Mouse (Mus musculus) heart, postnatal 10 days (tissue): Measurements from ENCODE around the gene Ptgr2. TPM values are rescaled to one million over a fixed set of nuclear protein-coding genes. Genes with fewer than 3 reads are reported as not detected.
"Not testable (repeated sequence)": the region's sequence is repeated elsewhere in the genome, so short reads cannot be mapped to it uniquely, and the experiment has no call there.

Experiments used
- DNase-seq, 2 experiments: peaks; one replicate each; pipeline ENCODE4 v3.0.0; 2021
- intact Hi-C: fragments of 180-260 bp; cut with DNase I; formaldehyde crosslinking; loops from one replicate; pipeline ENCODE4 v1.15.1; 2025
- total RNA-seq, 2 experiments: library from RNA; stranded (reverse); gene quantifications; 2 replicates each; pipeline ENCODE4 v1.2.3; 2021

The Ptgr2 gene
- total RNA-seq, result 100 to 1,000 TPM; 155 to 176 TPM

DNA sequence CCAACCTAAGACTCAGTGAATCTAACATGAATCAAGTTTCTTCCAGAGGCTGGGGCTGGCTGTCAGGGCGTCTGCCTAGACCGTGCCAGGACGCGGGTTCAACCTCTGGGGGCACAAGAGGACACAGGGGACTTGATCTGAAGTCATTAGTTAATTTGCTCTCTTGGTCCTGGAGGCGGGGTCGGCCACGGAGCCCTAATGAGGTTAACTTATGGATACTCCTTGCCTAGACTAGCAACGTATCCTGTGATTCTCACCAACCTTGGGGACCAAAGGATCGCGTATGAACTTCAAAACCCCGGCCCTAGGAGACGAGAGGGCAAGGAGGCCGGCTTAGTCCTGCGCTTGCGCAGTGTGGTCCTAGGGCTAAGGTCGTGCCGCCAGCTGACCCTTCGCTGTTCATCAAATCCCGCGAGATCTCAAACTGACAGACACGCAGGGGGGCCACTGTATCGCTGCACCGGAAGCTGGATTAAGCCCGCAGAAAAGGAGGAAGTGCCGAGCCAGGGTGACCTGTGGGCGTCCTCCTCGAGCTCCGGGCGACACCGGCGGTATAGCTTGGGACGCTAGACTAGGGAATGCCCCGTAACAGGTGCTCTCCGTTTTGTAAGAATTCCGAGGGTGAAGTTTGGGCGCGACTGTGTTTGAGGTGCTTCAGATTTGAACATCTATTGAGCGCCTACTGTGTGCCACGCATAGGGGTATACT is at the start of gene Ptgr2:
TSS of gene Ptgr2 (plus strand) at position 348 of the 708 bp plus-strand sequence.
- peak; percentile 96 to 97 for DNase-seq
- intact Hi-C loops, result loop anchor here (5.0 kb wide), 1 partner anchor 37 kb away; no protein-coding TSS in a partner anchor

DNA sequence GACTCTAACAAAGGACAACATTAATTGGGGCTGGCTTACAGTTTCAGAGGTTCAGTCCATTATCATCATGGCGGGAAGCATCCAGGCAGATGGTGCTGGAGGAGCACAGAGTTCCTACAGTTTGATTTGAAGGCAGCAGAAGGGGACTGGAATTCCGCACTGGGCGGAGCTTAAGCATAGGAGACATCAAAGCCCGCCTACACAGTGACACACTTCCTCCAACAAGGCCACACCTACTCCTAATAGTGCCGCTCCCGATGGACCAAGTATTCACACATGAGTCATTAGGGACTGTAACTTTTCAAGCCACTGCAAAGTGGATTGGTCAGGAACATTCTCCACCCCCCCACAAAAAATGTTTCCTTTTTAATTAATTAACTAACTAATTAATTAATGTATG is 49.5 kb upstream of the Ptgr2 start:
- intact Hi-C loops, result no loop called here
- no peak for DNase-seq

DNA sequence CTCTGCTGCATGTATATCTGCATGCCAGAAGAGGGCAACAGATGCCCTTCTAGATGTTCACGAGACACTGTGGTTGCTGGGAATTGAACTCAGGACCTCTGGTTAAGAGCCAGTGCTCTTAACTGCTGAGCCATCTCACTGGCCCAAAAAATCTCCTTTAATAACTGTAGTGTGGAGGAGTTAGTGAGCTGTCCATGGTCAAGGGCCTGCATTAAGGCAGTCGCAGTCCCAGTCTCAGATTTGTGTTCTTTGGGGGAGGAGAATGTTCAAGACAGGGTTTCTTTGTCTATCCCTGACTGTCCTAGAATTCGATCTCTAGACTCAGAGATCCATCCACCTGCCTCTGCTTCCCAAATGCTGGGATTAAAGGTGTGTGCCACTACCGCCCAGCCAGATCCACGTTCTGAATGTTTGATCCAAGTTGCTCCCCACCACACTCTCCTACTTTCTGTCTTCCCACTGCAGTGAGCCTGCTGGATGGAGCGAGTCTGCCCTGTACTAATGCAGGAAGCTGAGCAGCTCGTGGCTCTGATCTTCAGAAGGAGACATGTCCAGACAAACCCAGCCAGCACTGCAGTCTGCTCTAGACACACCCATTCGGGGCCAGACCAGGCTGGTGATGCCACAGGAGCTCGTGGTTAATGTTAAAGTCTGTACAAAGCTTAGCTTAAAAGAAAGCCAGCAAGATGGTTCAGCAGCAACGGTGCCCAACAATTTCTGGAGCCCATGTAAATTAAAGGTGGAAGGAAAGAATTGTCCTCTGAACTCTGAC is 48.9 kb upstream of the Ptgr2 start:
- intact Hi-C loops, result no loop called here

DNA sequence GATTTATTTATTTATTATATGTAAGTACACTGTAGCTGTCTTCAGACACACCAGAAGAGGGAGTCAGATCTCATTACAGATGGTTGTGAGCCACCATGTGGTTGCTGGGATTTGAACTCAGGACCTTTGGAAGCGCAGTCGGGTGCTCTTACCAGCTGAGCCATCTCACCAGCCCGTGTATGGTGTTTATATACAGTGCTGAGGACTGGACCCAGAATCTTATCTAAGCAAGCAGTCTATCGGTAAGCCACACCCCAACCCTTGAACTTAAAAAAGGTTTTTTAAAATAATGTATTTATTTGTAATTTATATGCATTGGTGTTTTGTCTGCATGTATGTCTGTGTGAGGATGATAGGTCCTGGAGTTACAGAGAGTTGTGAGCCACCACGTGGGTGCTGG is 48.0 kb upstream of the Ptgr2 start:
- DNase-seq, intact Hi-C loops: not testable (repeated sequence)

More for the DNA sequence above, 48.9 kb upstream of the Ptgr2 start:
- DNase-seq, result no peak

DNA sequence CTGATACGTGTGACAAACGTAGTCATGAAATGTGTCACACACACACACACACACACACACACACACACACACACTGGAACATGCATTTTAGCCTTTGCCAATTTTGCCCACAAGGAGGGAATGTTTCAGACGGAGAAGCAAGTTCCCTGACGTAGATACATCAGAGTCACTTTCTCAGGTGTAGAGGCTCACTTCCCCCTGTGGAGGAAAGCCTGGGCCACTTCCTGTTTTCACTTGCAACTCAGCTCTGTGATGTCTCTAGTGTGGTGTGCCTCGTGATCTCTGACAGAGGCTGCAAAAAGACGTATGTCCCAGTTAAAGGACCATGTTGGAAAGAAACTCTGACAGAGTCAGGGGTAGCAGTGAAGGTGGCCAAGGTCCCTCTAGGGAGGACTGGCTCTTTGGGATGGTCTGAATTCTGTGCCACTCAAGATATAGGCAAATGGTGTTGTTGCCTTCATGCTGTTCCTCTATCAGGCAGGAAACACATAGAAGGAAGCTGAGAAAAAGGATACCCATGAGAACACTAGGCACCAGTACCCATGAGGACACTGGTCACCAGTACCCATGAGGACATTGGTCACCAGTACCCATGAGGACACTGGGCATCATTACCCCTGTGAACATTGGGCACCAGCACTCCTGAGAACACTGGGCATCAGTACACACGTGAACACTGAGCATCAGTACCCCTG is 41.8 kb upstream of the Ptgr2 start:
- no peak for DNase-seq
- intact Hi-C loops, result loop anchor here (10.0 kb wide), 1 partner anchor 268 kb away; no protein-coding TSS in a partner anchor

DNA sequence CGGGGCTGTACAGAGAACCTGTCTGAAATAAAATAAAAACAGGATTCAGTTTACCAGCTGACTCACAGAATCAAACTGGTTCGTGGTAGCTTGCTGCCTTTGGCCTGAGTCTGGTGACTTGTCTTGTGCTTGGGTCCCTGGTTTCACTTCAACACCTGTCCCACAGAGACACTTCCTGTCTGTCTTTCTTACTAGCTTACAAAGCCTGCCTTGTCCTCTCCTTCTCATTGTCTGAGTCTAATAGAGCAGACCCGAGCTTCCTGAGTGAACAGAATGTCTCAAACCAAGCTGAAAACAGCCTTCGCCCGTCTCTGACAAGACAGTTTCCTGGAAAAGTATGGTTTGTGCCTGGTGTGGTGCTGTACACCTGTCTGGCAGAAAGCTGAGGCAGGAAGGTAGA is 39.3 kb upstream of the Ptgr2 start:
- DNase-seq, result no peak
- intact Hi-C loops, result loop anchor here (5.0 to 10.0 kb wide), 2 partner anchors 98 to 271 kb away; partner anchors contain the start of gene Pnma1

DNA sequence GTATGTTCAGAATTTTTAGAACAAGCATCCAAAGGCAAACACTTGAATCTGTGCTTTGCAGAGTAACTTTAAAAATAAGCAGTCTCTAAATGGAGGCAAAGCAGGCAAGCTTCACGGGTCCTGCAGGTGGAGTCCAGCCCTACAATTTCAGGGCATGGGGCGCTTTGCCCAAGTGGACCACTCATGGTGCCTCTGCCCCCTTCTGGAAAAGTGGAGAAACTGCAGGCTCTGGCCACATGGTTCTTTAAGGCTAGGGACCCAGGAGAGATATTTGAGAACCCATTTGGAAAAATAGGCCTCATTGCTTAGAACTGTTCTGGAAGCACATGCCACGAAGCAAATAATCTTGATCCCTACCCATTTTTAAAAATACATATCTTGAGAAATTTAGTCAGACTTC is 35.8 kb upstream of the Ptgr2 start:
- peak; percentile 77 to 85 for DNase-seq
- intact Hi-C loops, result loop anchor here (1.0 to 10.0 kb wide), 4 partner anchors 31 to 274 kb away; partner anchors contain the start of genes Elmsan1 and Pnma1

DNA sequence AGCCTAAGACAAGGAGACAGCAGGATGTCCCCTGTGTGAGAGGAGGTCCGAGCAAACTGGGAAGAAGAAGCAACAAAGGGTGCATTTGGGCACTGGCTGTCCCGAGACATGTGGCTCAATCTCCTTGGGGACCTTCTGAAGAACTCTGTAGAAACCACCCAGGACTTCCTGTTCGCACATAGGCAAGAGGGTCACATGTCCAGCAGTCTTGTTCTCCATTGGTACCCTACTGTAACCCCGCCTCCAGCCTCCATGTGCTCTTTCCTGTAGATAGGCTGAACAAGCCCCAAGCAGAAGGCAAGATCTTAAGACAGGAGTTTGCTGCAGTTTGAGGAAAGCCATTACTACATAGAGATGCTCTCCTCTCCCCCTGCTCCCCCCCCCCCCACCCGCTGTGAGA is 32.2 kb upstream of the Ptgr2 start:
- intact Hi-C loops, result no loop called here

DNA sequence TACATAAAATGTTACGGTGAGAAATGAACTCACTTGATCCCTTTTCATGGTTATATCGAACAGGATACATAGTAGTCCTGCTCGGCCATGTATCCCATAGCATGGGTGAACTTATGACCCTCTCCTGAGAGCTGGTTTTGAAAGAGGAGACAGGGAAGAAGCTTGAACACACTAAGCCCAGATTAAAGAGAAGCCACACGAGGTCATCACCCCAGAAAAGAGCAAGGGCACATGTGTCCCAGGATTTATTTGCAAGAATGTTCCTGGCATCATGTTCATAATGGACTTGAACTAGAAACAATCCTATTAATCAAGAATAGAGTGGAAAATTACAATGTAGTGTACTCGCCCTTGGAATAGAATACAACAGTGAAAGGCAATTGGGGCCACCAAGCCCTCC is 30.1 kb upstream of the Ptgr2 start:
- no peak for DNase-seq
- intact Hi-C loops, result no loop called here

More for the DNA sequence above, 32.2 kb upstream of the Ptgr2 start:
- no peak for DNase-seq

DNA sequence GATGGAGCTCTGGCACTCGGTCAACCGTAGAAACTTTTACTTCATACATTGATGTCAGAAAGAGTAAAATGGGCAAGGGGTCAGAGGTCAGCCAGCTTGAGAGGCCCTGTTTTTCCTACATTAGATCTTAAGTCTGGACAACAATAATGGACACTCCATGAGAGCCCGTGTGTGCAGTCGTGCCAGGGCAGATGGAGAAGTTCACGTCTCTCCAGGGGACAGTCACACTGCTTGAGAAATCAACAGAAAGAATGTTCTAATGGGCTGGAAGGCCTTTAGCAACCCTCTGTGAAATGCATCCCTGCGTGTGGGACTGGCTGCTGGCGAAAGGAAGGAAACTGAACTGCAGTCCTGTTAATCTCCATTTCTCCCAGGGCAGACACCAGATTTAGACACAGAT is 24.7 kb upstream of the Ptgr2 start:
- intact Hi-C loops, result no loop called here
- DNase-seq, result no peak

DNA sequence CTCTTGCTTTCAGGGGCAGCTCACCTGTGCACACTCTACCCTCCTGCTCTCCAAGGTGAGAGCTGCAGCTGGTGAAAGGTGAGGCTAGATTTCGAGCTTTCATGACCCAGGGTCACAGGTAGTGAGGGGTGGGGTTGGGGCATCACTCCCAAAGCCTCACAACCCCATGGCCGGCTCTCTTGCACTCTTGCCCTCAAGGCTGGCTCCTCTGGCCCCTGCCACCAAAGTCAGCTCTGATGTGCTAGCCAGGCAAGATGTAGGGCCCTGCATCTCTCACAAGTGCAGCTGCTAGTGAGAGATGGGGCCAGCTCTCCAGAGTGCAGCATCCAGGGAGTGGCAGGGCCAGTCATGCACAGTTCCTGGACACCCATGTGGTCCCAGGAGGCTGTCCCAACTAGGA is 17.8 kb upstream of the Ptgr2 start:
- DNase-seq, result no peak

DNA sequence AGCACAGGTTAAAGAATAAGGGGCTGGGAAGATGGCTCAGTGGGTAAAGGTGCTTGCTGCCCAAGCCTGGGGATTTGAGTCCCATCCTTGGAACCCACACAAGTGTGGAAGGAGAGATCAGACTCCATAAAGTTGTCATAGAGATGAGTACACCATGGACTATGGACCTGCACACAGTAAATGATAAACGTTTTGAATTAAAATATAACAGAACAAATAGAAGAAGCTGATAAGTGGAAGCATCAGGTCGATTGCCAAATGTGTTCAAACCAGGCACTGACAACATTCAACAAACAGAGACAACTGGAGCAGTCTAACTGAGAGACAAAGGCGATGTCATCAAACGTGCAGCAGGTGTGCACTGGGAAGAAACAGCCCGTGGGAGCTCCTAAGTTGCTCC is 11.7 kb upstream of the Ptgr2 start:
- intact Hi-C loops, result no loop called here
- DNase-seq, result no peak

More for the DNA sequence above, 17.8 kb upstream of the Ptgr2 start:
- intact Hi-C loops, result no loop called here

DNA sequence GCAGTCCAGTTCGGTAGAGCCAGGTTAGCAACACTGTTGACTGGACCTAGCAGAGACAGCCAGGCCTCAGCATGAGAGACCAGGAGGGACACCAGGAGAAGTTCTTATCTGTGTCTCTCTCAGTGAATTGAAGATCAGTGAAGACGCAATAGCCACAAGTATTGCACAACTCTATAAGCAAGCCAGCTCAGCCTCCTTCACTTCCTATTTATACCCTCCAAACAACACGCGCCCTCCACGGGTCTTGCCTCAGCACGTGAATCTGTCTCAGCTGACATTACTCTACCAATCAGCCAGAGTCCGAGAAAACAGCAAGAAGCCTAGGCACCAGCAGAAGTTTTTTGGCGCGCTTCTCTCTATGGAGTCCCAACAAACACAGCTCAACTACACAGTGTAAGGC is 9.7 kb upstream of the Ptgr2 start:
- intact Hi-C loops, result no loop called here
- no peak for DNase-seq

DNA sequence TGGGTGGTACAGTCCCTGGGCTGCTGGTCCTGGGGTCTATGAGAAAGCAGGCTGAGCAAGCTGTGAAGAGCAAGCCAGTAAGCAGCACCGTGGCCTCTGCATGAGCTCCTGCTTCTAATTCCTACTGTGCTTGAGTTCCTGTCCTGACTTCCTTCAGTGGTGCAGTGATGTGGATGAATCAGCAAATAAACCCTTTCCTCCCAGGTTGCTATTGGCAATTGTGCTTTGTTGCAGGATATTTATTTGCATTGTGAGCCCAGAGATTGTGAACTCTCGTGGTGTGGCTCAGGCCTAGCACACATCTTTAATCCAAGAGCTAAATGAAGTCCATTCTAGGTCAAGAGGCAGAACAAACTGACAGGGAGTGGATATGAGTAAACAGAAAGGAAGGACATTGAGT is 8.7 kb upstream of the Ptgr2 start:
- DNase-seq, result no peak
- intact Hi-C loops, result no loop called here

DNA sequence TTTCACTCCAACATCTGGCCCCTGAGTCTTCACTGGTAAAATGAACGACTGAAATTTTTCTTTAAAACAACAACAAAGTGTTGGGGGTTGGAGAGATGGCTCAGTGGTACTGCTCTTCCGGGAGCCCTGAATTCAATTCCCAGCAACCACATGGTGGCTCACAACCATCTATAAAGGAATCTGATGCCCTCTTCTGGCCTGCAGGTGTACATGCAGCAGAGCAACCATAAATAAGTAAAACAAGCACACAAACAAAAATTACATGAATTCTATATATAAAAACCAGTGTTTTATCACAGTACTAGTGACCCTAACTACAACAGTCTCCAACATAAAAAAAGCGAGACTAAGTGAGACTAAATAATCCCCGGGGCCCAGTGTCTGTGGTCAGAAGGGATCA is 8.2 kb upstream of the Ptgr2 start:
- intact Hi-C loops, result no loop called here
- DNase-seq, result no peak

DNA sequence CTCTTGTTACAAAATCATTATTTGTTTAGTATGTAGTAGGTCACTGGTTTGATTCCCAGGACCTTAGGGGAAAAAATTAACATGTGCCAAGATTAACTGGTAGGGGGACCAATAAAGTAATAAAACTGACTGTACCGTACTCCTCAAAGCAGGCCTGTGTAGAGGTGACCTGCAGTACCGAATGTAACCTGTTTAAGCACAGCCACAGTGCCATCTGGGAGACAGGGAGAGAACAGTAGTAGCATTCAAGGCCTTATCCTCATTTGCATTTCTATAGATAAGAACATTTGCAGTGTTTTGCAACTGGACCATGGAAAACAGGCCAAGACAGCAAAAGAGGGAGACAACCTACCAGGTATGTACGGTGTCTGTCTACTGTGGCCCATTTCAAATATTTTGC is 7.2 kb upstream of the Ptgr2 start:
- DNase-seq, result no peak
- intact Hi-C loops, result no loop called here

DNA sequence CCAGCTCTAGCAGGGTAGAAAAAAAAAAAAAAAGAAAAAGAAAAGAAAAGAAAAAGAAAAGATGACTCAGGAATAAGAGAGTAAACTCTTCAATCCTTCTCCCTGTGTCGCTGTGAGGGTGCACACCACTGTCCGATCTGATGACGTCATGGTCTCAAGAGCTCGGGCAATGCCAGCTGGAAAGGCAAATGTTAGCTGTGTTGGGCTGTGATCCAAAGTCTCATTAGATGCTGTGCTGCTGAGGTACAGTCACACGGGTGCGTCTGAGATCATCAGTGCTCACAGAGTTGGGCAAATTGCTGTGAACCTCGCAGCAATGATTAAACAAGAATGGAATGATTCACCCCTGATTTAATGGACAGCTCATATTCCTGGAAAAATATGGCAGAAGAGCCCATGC is 6.1 kb upstream of the Ptgr2 start:
- intact Hi-C loops, result no loop called here
- DNase-seq, result peak; percentile 32 to 44

DNA sequence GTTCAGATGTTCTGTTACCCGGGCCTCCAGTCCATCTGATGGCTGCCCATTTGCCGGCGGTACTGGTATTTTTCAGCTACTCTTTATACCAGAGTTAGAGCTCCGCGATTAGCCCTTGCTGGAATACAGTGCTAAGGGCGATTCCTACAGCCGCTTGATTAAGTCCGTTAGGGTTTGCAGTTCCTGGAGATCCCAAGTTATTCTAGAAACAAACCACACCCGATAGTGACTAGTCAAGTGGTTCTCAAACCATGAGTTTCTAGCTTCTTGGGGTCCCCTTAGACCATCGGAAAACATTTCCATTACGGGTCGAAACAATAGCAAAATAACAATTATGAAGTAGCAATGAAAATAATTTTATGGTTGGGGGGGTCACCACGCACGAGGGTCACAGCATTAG is 641 bp upstream of the Ptgr2 start:
- peak in 1 of 2 experiments; percentile 15 for DNase-seq
- intact Hi-C loops, result no loop called here

DNA sequence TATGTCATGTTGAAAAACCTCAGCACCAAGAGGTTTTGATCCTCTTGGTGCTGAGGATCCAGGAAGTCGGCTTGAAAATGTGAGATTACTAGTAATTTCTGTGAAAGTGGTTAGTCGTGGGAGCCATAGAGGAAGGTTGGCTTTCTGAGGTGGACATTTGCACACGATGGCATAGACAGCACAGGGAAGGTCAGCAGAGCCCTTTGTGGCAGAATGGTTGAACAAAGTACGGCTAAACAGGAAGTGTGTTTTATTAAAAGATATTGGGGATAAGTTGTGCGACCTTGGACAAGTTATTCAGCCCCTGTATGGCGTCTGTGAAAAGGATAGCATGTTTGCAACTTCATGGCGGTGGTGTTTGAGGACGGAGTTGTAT is 549 bp downstream of the Ptgr2 start:
- peak in 1 of 2 experiments; percentile 22 for DNase-seq

DNA sequence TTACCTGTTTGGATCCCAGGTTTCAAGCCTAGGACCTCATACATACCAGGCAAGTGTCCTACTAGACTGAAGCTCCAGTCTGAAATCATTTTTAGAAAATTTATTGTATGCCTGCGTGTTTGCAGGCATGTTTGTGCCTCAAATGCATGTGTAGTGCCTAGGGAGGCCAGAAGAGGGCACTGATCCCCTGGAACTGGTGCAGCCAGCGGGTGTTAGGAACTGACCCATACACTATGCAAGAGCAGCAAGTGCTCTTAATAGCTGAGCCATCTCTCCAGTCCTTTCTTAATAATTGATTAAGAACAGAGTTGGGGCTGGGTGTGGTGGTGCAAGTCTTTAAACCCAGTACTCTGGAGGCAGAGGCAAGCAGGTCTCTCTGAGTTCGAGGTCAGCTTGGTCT is 3.4 kb downstream of the Ptgr2 start:
- intact Hi-C loops, result loop anchor here (5.0 kb wide), 1 partner anchor 34 kb away; no protein-coding TSS in a partner anchor
- DNase-seq, result peak; percentile 49 to 69

More for the DNA sequence above, 549 bp downstream of the Ptgr2 start:
- intact Hi-C loops, result loop anchor here (5.0 kb wide), 1 partner anchor 37 kb away; no protein-coding TSS in a partner anchor

DNA sequence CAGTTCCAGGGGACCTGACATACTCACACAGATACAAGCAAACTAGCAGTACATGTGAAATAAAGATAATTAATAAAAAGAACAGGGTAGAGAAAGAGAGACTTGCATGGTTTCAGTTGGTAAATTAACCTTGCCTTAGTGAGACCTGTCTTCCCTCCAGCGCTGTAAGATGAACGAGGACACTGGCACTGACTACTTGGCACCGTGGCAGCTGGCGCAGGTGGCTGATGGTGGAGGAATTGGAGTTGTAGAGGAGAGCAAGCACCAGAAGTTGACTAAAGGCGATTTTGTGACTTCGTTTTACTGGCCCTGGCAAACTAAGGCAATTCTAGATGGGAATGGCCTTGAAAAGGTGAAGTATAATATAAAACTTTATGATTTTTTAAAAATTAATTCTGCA is 12.8 kb downstream of the Ptgr2 start:
- no peak for DNase-seq

More for the DNA sequence above, 12.8 kb downstream of the Ptgr2 start:
- intact Hi-C loops, result no loop called here
